Mouse (Mus musculus) layer of hippocampus, adult 9-11 months (tissue): Measurements from ENCODE around the gene Zdhhc22.
A peak's percentile ranks its signal among the peaks of the same experiment; 100 is the strongest.

Source experiments
- DNase-seq: peaks from one replicate; pipeline ENCODE4 v3.0.0; 2022

Gene Zdhhc22

DNA sequence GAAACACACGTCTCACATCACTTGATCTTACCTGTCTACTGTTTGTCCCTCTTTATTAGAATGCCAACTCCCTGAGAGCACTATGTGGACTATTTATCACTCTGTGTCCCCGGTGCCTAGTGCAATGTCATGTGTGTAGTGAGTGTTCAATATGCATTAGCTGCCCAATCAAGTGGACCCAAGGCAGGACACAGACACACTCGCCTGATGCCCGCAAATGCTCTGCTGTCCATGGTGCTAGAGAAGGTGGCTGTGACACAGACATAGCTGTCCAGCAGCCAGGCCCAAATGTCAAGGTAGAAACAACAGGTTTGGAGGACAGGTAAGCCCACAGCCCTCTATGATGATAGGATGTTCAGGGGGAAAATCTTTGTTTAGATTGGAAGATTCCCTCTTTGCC is 3.9 kb upstream of the Zdhhc22 start:
- DNase-seq = no peak

DNA sequence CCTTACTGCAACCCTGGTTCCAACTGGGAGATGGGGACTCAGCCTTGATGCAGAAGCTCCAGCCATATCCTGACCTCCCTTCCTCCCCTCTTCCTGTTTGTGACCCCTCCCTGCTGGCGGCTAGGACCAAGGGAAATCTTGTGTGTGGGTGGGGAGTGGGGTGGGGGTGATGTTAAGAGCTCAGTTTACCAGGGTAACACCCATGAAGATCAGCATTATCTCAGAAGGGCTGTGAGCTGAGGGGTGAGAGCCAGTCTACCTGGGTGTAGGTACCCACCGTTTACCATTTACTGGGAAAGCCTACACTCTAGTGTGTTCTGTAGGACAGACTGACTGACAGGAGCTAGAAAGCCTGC is 503 bp upstream of the Zdhhc22 start:
- no peak for DNase-seq

DNA sequence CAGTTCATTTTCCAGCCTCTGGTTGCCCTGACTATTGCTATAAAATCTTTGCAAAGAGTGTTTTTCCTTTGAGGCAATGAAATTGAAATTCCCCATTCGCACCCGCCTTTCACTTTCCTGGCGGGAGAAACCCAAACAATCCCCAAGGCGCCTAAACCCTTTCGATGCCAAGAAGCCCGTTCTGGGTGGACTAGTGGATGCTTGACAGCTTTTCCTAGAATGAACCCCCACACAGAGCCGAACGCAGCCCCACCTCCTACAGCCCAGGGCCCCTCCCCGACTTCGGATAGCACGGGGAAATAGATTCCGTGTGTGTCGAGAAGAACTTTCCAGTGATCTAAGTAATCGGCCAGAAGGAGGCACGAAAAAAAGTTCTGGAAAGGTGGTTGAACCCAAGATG is 852 bp downstream of the Zdhhc22 start:
- DNase-seq = no peak

DNA sequence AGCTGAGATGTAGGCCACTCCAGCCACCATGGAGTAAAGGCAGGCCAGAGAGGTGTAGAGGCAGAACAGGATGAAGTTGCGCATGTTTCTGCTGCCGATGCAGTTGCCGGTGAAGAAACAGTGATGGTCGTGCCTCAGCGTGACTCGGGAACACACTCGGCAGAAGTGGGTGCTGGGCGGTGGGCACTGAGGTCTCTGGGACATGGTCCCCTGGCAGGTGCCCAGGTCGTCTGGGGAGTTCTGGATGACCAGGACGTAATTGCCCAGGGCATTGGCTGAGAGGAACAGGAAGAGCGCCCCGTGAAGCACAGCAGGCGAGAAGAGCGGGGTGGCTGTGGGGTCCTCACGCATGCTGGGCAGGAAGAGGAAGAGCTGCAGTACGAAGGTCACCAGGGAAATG is 2.0 kb downstream of the Zdhhc22 start:
- no peak for DNase-seq

DNA sequence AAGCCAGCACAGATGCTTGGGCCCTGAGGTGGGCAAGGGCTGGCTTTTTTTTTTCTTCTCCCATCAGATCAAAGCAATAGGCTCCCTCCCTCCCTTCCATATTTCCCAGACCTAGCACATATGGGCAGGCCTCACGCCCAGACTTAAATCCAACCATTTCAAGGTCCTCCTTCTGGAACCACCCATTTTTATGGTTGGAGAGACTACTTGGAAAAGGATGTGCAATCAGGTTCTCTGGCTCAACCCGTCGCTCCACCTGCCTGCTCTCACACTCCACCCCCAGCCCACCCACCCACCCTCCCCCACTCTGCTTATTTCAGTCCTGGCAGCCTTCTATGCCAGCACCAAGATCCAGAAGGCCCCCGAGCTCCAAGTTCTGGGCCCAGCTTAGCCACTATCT is 3.7 kb downstream of the Zdhhc22 start:
- DNase-seq = no peak

DNA sequence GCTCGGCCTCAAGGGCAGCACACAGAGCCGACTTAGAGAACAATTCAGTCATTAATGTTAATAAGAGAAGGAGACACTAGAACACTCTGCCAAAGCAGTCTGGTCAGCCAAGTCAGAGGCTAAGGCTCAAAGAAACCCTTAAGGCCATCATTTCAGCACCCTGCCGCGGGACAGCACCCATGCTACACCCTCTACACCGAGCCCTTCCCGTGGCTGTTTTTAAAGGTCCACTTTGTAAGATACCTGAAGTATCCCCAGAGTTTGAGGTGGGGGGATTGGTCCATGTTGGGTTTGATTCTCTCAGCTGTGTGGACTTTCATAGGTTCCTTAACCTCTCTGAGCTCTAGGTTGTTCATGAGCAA is 6.1 kb downstream of the Zdhhc22 start:
- no peak for DNase-seq

DNA sequence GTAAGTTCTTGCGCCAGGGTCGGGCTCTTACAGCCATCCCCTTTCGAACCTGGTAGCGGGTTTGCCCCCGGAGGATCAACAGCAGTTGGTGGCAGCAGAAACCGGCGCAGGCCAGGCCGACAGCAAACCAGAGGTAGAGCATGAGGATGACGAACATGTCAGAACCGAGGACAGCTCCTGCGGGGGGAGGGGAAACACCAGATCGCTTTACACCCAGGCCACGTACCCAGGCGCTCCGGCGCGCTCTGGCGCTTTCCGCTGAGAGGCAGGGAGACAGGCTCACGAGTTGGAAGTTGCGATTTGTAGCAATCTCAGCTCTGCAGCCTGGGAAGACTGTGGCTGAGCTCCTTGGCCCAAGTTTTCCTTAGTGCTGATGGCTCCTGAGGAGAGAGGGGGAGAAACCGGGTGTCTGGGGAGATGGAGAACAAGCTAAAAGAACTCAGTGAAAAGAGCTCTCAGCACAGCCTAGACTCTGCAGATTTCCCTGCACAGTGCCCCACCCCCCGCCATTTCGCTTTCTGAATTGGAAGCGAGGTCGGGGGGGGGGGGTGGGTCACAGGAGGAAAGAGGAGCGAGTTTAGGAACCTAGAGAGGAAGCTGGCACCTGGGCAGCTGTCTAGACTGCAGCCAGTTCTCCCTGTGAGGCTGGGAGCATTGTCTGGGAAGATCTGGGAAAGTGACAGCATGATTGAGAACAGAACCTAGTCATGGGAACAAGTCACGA is 6.6 kb downstream of the Zdhhc22 start:
- DNase-seq = peak; percentile 56

DNA sequence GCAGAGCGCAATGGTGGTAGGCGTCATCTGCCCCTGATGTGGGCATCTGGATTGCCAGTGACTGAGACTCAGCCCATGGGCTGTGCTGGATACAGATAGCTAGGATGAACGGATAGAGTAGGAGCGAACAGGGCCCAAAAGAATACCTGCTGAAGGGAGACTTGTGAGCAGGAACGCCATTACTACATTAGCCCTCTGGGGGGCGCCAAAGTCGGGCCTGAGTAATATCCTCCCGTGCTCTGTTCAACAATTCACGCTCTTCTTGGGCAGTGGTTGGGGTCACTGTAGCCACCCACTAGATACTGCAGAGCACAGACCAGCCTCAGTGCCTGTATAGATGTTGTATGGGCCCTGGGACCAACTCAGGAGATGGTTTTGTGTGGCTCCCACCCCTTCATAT is 9.1 kb downstream of the Zdhhc22 start:
- no peak for DNase-seq

DNA sequence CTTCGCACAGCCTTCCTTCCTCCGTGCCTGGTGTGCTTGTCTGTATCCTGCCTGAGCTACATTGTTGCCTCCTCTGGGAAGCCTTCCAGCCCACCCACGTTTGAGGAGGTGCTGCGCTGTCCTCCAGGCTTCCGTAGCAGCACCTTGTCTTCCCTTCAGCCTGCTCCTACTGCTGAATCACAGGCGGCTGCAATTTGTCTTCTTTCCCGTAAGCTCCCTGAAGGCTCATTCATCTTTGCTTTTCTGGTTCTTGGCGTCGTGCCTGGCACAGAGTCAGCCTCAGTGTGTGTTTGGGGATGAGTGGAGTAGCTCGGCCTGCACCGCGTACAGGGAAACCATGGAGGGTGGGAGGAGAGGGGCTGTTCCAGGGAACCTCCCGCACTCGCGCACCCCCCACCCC is 12.4 kb downstream of the Zdhhc22 start:
- peak; percentile 69 for DNase-seq

DNA sequence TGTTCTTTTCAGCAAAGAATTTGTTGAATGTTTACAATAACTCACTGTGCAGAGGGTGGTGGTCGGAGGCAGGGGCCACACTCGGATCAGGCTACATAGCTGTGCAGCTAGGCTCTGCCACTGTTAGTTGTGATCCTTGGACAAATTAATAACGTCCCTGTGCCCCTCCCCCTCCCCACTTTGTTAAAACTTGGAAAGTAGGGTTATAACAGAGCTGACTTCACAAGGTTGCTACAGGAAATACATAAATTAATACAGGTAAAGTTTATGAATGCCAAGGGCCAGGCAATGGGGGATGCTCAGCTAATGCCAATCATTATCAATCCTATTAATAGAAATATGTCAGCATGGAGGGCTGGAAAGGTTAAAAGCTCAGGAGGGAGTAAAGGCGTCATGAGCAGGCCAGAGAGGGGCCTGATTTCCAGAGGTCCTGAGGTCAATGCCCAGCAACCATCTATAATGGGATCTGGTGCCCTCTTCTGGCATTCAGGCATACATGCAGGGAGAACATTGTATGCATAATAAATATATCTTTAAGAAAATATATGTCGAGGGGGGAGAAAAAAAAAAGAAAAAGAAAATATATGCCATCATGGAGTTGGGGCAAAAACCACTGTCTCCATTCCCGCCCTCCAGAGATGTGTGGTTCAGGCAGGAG is 13.6 kb downstream of the Zdhhc22 start:
- DNase-seq = no peak

DNA sequence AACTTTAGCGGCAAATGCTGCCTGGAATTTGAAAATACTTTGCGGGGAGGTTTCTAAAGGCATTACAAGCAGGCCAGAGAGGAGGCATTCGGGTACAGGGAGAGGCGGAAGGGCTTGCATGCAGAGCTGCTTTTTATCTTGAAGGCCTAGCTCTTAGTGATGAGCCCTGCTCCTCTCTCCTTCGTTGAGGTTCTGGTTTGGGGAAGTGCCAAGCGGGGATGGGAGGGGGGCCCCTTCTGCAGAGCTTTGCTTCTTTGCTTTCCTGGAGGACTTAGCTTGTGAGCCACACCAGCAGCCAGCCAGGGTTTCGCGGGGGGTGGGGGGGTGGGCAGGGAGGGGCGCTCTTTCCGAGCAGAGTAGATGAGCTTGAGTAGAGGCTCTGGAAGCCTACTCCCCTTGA is 14.5 kb downstream of the Zdhhc22 start:
- no peak for DNase-seq

DNA sequence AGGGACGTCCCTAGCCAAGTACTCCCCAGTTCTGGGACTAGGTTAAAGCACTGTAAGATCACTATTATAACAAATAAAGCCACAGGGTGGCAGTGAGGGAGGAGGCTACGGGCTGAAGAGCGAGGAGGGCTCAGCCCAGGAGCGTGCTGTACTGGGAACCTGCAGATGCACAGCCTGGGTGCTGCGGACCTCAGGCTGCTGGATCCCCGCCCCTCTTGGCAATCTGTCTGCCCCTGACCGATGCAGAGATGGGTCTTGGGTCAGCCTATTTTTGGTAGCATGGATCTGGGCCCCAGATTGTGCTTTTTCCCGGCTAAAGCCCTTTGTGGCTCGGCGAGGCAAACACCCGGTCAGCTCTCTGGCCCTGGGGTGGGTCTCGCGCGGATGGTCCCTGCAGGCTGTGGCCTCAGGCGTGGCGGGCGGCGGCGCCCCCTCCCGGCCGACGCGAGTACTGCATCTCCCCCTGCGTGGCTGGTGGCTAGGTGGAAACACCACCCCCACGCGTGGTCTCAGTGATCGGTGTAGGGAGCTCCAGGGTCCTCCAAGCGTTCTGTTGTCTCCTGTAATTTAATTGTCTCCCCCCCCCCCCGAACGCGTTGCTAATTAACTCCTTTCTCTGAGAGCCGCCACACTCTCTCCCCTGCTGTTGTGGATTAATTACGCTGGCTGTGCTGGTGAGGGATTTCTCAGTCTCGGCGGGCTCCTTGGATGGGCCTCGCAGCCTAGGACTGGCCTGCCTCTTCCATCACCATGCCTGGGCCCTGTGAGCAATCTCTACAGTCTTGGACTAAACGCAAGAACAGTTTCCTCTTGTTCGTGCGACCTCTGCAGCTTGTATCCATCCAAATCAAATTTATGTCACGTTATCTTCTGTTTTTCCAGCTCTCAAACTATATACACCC is 15.6 kb downstream of the Zdhhc22 start:
- peak; percentile 57 for DNase-seq

DNA sequence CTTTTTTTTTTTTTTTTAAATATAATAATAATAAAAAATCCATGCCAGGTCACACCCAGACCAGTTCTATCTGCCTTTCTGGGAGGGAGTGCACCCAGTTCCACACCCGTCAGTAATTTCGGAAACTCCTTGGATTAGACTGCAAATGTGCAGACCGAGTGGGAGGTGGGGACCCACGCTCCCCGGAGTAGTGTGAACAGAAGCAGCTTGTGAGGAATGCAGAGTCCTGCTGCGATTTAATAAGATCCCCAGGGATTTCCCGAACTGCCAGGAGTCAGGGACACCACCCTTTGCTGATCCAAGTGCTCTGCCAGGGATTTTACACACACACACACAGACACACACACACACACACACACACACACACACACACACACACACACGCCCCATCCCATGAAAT is 16.5 kb downstream of the Zdhhc22 start:
- peak; percentile 65 for DNase-seq

DNA sequence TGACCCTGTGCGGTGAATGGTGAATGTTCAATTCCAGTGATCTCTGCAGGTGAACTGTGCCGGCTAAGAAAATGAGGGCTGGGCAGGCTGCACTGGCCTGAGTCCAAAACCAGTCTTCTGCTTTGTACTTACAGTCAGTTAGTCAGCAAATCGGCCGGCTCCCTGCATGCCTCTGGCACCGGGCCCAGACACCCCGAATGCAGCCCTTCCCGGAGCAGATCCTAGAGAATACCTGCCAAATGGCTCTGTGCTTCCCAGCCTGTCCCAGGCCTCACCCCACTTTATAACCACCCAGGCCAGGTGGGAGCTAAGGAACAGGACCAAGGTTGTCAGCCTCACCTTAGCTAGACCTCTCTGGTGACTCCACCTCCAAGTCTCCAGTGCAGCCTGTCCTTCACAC is 17.0 kb downstream of the Zdhhc22 start:
- DNase-seq = peak; percentile 56

DNA sequence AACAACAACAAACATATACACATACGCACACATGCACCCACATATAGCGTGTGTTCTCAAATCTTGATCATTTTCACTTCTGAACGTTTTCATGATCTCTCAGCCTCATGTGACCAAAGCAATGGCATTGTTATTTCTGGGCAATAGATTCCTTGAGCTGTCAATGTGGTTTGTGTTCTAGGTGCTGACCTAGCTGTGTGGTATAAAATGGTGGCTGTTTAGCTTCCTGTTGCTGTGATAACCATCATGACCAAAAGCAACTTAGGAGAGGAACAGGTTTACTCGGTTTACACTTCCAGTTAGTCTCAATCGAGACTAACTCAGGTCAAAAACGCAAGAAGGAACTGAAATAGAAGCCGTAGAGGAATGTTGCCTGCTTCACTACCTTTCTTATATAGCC is 19.1 kb downstream of the Zdhhc22 start:
- no peak for DNase-seq

DNA sequence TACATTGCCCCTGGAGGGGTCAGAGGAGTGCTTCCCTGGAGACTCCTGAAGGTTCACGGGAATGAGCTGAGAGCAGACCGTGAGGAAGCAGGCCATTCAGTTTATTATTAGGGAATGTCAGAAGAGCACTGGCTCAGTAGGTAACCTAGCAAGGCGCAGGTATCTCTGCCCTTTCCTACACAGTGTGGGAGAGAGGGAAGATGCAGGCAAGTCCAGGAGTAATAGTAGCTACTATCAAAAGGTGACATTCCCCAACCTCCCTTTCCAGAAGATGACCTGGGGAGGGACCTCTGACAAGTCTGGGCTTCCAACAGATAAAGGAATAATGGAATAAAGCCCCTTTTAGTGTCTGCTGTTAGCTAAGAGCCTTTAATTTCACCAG is 21.0 kb downstream of the Zdhhc22 start:
- DNase-seq = no peak

DNA sequence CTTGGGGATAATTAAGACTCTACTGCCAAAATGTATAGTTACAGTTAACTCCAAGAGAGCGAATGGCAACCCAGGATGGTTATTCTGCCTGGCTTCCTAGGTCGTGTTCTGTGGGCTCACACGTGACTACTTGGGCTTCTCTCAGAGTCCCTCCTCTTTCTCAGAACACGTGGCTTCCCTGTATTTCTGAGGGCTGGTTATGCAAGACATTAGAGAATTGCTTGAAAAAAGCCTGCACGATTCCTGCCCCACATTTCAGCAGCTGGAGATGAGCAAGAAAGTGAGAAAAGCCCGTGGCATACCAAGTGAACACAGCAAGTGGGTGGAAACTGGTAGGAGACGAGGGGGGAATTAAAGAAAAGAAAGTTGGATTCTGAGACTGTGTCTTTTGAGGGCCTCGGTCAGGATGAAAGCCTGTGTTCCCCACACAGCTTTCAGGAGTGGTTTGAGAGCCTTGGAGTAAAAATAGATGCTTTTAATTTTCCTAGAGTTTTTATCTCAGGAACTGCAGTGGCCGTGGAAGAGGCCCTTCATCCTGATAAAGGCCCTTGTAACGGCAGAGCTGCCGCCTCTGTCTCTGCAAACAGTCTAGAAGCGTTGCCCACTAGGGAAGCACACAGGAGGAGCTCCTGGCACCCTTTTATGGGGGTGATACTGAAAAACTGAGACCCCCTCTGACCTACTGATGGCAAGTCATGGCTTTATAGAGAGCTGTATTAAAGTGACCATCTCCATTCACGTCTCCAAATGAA is 21.6 kb downstream of the Zdhhc22 start:
- peak; percentile 66 for DNase-seq

DNA sequence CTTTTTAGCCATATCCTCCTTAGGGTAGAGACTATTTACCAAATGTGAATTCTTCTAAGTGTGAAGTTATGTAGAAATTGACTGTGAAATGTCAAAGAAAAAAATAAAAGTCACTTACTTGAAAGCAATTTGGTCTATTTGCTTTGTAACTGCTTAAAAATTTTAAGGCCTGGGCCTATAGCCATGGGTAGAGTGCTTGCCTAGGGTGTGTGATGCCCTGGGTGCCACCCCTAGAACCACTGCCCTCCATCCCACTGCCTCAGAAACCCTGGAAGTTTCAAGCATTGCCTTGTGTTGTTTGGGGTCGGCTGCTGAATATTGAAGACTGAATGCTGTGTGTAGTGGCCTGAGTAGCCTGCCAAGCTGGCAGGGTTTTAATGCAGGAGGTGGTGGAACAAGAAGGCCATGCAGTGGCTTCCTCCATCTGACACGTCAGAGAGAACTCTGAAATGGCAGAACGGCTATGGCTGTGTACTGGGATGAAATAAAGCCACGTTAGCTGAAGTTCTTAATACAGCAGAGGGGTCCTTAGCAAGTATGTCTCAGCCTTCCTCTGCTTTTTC is 24.9 kb downstream of the Zdhhc22 start:
- no peak for DNase-seq

DNA sequence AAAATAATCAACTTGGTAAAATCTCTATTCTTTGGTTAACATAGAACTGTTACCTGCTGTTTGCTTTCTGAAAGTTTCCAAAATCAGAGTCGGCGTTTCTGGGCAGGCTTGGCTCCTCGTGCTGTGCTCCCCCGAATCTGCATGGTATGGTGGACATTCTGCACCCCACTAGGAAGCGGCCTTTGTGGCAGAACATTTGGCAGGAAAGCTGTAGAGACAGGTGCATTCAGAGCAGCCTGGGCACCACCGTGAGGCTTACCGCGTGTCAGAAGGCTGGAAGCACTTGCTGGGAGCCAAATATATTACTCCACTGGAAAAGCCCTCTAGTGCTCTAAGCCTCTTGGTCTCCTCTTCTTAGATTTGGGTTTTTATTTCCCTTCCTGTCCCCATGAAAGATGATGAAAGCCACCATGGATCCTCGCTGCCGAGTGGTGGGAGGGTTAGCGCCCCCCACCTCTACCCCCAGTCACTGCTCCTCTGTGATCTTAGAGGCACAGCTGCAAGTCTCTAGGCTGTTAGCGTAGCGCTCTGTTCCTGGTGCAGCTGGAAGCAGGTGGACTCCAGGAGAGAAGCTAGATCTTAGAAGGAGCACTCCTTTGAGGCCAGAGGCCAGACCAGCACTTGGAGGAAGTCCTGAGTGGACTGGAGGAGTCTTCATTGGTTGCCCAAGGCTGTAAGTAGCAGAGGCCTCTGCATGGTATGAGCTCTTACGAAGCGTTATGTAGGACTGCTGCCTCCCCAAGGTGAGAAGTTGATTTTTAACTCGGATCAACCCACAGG is 25.8 kb downstream of the Zdhhc22 start:
- DNase-seq = no peak

DNA sequence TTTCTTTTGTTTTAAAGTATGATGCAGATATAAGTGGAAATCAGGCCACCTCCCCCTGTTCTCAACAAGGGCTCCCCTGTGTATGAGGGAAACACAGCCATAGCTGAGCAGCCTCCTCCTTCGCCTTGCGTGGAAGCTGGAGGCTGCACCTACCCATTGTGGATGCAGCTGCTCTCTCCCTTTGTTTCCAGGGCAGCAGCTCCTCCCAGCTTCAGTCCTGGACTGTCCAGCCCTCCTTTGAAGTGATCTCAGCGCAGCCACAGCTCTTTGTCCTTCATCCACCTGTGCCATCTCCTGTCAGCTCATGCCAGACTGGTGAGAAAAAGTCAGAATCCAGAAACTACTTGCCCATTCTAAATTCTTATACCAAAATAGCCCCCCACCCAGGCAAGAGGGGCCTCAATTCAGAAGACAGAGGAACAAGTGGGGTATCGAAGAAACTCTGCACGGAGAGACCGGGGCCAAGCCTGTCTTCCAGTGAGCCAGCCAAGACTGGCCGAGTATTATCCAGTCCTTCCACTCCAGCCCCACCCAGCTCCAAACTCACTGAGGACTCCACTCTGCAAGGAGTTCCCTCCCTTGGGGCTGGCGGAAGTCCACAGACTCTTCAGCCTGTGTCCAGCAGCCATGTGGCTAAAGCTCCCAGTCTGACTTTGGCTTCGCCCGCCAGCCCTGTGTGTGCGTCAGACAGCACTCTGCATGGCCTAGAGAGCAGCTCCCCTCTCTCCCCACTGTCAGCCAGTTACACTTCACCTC is 28.5 kb downstream of the Zdhhc22 start:
- no peak for DNase-seq

DNA sequence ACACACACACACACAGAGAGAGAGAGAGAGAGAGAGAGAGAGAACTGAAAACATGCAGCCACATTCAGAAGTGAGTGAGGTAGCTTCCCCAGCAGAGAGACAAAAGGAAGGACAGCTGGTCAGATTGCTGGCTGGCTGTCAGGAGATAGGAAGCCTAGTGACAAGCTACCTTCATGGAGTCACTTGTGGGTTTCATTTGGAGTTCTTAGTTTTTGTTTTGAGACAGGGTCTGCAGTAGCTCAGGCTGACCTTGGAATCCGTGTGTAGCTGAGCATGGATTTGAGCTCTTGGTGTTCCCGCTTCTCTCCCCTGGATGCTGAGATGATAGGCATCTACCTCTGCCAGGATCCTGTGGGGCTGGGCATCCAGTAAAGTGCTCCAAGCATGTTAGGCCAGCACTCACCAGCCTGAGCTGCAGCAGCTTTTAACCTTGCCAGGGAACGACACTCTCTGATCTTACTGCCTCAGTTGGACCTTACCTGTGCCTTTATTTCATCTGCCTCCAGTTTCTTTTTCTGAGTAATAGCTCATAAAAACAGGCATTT is 29.4 kb downstream of the Zdhhc22 start:
- no peak for DNase-seq
